Mouse (Mus musculus) ES-E14 (cell line): Measurements from ENCODE around the gene Canx.

Source experiments
- HCFC1 ChIP-seq: IDR thresholded peaks from 2 replicates; pipeline ENCODE4 v1.6.1; 2012; ENCODE audit warnings: low read length, inconsistent platforms, borderline replicate concordance; ENCODE audit not compliant: insufficient read depth
- ZC3H11A ChIP-seq: IDR thresholded peaks from 2 replicates; pipeline ENCODE4 v1.6.1; 2012; ENCODE audit warnings: low read depth, mild to moderate bottlenecking, inconsistent platforms, low read length, borderline replicate concordance

- TF ChIP-seq HCFC1 = no peak
- no peak for TF ChIP-seq ZC3H11A
These were observed 71.4 kb downstream of the Canx start for GRCm38 (mm10) chr11:50254010-50254580.
